Mouse (Mus musculus) liver, adult 2 months (tissue): ENCODE results near the gene Scube3.

Experiments
- CTCF ChIP-seq: fragments of 200-500 bp; IDR thresholded peaks from 2 replicates; pipeline ENCODE4 v1.5.1; 2011; ENCODE audit warnings: low read depth, low read length, control low read depth
- POLR2A ChIP-seq: fragments of 200-500 bp; IDR thresholded peaks from 2 replicates; pipeline ENCODE4 v1.6.1; 2011; ENCODE audit warnings: low read length, control low read depth; ENCODE audit not compliant: insufficient read depth; ENCODE audit errors: extremely low read depth

- TF ChIP-seq CTCF (no peak), POLR2A (no peak)
These were observed 25.6 kb upstream of the Scube3 start for GRCm38 (mm10) chr17:28116335-28116734.
